ENCODE assay signal across 20 mouse cellular contexts in the genomic region with DNA sequence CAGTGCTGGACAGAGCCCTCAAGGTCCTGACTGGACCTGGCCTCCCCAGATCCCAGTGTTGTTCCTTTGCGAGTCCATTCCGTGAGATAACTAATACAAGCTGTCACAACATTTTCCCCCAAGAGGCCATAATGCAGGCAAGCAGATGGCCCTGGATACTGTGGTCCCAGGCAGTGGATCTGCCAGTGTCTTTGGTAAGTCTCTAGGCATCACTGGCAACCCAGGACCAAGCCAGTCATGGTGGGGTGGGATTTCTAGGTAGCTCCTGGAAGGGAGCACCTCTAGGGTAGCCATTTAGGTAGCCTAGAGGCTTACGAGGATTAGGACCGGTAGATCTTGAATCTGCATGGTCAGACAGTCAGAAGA. TPM values are rescaled to one million over a fixed set of nuclear protein-coding genes. Genes with fewer than 3 reads are reported as not detected.
DNase-seq lines count a peak whose midpoint lies in the region; ATAC-seq lines count a peak whose summit lies in the region.
"Had no signal": no experiment of that assay in that cellular context is flagged by ENCODE, and none has a peak within 500 bp of the region (broad histone marks: within the 10 kb centered on the region; RNA-seq: fewer than 3 reads in every experiment).

No protein-coding gene starts in this region.

- 0 out of 2 replicates have a peak, but pooled peaks cover under 1% of the 10 kb centered on the region for H3K9me3 ChIP-seq in midbrain, embryonic 12.5 days
- no peaks in the 10 kb centered on the region for H3K9me3 ChIP-seq in midbrain, embryonic 14.5 days (ENCODE audit: control insufficient read depth, low read length)
- H3K9me3 ChIP-seq in hindbrain, embryonic 13.5 days, result 0 out of 2 replicates have a peak, but pooled peaks cover 5% of the 10 kb centered on the region
- H3K9me3 ChIP-seq in midbrain, embryonic 15.5 days, result no peaks in the 10 kb centered on the region
- H3K9me3 ChIP-seq: forebrain, embryonic 15.5 days; limb, embryonic 13.5 days; liver, embryonic 13.5 days had no signal

- H3K9ac ChIP-seq in midbrain, embryonic 12.5 days (replicated peaks), result no peak overlapping the region
- no peak overlapping the region for H3K9ac ChIP-seq in midbrain, embryonic 14.5 days (replicated peaks; ENCODE audit: low read length)
- H3K9ac ChIP-seq in hindbrain, embryonic 13.5 days, result 0 out of 2 replicates have a peak overlapping the region, but pooled peaks have one; percentile 35
- no peak overlapping the region for H3K9ac ChIP-seq in midbrain, embryonic 15.5 days
- H3K9ac ChIP-seq: forebrain, embryonic 15.5 days; heart, embryonic 12.5 days; limb, embryonic 13.5 days; liver, embryonic 13.5 days had no signal

- H3K27me3 ChIP-seq in midbrain, embryonic 12.5 days, result no peaks in the 10 kb centered on the region
- H3K27me3 ChIP-seq in midbrain, embryonic 14.5 days (ENCODE audit: control insufficient read depth, insufficient read depth, low read length), result no peaks in the 10 kb centered on the region
- peaks cover 5% of the 10 kb centered on the region; the same call in 1 of the 2 replicates for H3K27me3 ChIP-seq in hindbrain, embryonic 13.5 days
- H3K27me3 ChIP-seq in midbrain, embryonic 15.5 days (replicated peaks), result no peaks in the 10 kb centered on the region
- H3K27me3 ChIP-seq: forebrain, embryonic 15.5 days; liver, embryonic 13.5 days had no signal

- no peak overlapping the region for H3K4me2 ChIP-seq in midbrain, embryonic 12.5 days (replicated peaks)
- no peak overlapping the region for H3K4me2 ChIP-seq in midbrain, embryonic 14.5 days (ENCODE audit: low read length)
- peak overlapping the region; percentile 35; the same call in 1 of the 2 replicates for H3K4me2 ChIP-seq in hindbrain, embryonic 13.5 days
- H3K4me2 ChIP-seq in midbrain, embryonic 15.5 days, result no peak overlapping the region
- H3K4me2 ChIP-seq: forebrain, embryonic 15.5 days; heart, embryonic 12.5 days; limb, embryonic 13.5 days; liver, embryonic 13.5 days had no signal

- DNase-seq in midbrain, embryonic 14.5 days, result no peak
- no peak for DNase-seq in thymus, postnatal 0 days (ENCODE audit: low spot score)
- DNase-seq in thymus, postnatal 36 days, result no peak
- DNase-seq in adrenal gland, postnatal 4 days (ENCODE audit: low spot score in 2 of 2), result no peak
- DNase-seq: cerebellum, adult 18-20 months; cerebellum, postnatal 25 days; gastrocnemius, adult 2 months; heart, postnatal 14 days; kidney, adult 9 months; liver, embryonic 13.5 days had no signal

- H3K36me3 ChIP-seq in midbrain, embryonic 12.5 days, result no peaks in the 10 kb centered on the region
- H3K36me3 ChIP-seq in midbrain, embryonic 14.5 days (ENCODE audit: control insufficient read depth, insufficient read depth, low read length), result no peaks in the 10 kb centered on the region
- H3K36me3 ChIP-seq in hindbrain, embryonic 13.5 days, result no peaks in the 10 kb centered on the region
- no peaks in the 10 kb centered on the region for H3K36me3 ChIP-seq in midbrain, embryonic 15.5 days (replicated peaks)
- H3K36me3 ChIP-seq: forebrain, embryonic 15.5 days; heart, embryonic 12.5 days; limb, embryonic 13.5 days; liver, embryonic 13.5 days had no signal

- no peak for ATAC-seq in midbrain, embryonic 12.5 days (ENCODE audit: low FRiP score, low read depth)
- no peak for ATAC-seq in midbrain, embryonic 14.5 days (ENCODE audit: low FRiP score, low TSS enrichment)
- peak; percentile 39; the same call in 1 of the 2 replicates for ATAC-seq in hindbrain, embryonic 13.5 days (ENCODE audit: low FRiP score)
- ATAC-seq in midbrain, embryonic 15.5 days (replicated peaks), result no peak
- ATAC-seq: forebrain, embryonic 15.5 days; inflammation-experienced regulatory T-cells, adult 6 months had no signal

- H3K4me3 ChIP-seq in midbrain, embryonic 12.5 days, result no peak overlapping the region
- H3K4me3 ChIP-seq in midbrain, embryonic 14.5 days (replicated peaks; ENCODE audit: low read depth, low read length), result no peak overlapping the region
- H3K4me3 ChIP-seq in hindbrain, embryonic 13.5 days, result no peak overlapping the region
- no peak overlapping the region for H3K4me3 ChIP-seq in midbrain, embryonic 15.5 days
- H3K4me3 ChIP-seq: forebrain, embryonic 15.5 days; gastrocnemius, adult 2 months; heart, embryonic 12.5 days; limb, embryonic 13.5 days; liver, embryonic 13.5 days had no signal

- 52% methylated on average over 4 of the region's 4 CpGs for WGBS in midbrain, embryonic 12.5 days
- 56% methylated on average over 4 of the region's 4 CpGs for WGBS in midbrain, embryonic 14.5 days
- WGBS in hindbrain, embryonic 13.5 days, result 43% methylated on average over 4 of the region's 4 CpGs
- 51% methylated on average over 4 of the region's 4 CpGs for WGBS in midbrain, embryonic 15.5 days

- H3K27ac ChIP-seq in midbrain, embryonic 12.5 days (replicated peaks), result peak overlapping the region; percentile 31; the same call in 1 of the 2 replicates
- no peak overlapping the region for H3K27ac ChIP-seq in midbrain, embryonic 14.5 days (replicated peaks; ENCODE audit: low read depth, low read length)
- peak overlapping the region; percentile 66 for H3K27ac ChIP-seq in hindbrain, embryonic 13.5 days
- peak overlapping the region; percentile 48; the same call in 1 of the 2 replicates for H3K27ac ChIP-seq in midbrain, embryonic 15.5 days
- H3K27ac ChIP-seq: forebrain, embryonic 15.5 days; gastrocnemius, adult 2 months; limb, embryonic 13.5 days; liver, embryonic 13.5 days; macrophage had no signal

- peaks cover 9% of the 10 kb centered on the region for H3K4me1 ChIP-seq in midbrain, embryonic 12.5 days
- H3K4me1 ChIP-seq in midbrain, embryonic 14.5 days (ENCODE audit: control insufficient read depth, insufficient read depth, low read length), result peaks cover 10% of the 10 kb centered on the region
- H3K4me1 ChIP-seq in hindbrain, embryonic 13.5 days (replicated peaks), result peaks cover 25% of the 10 kb centered on the region
- peaks cover 13% of the 10 kb centered on the region for H3K4me1 ChIP-seq in midbrain, embryonic 15.5 days
- H3K4me1 ChIP-seq: liver, embryonic 13.5 days had no signal

RNA-seq across cellular contexts. Expression of gene Vwa5b1, which starts 0.4 kb away (rescaled TPM):
- 0.14 and 0.37 TPM in 2 replicates for polyA plus RNA-seq in midbrain, embryonic 12.5 days (2016; fragmentation: Nextera tagmentation; extraction: Ambion mirVana)
- polyA plus RNA-seq in midbrain, embryonic 14.5 days (2014; fragmentation: Nextera tagmentation; extraction: Ambion mirVana), result 1.2 and 1.6 TPM in 2 replicates
- 1.3 TPM in 2 replicates for polyA plus RNA-seq in hindbrain, embryonic 13.5 days (2015; fragmentation: Nextera tagmentation; extraction: Ambion mirVana)
- 1.9 and 2.4 TPM in 2 replicates for polyA plus RNA-seq in midbrain, embryonic 15.5 days (2015; fragmentation: Nextera tagmentation; extraction: Ambion mirVana)
- polyA plus RNA-seq in thymus, postnatal 0 days (2015; fragmentation: Nextera tagmentation; extraction: Ambion mirVana), result not detected in 2 replicates
- total RNA-seq in adrenal gland, postnatal 4 days (2021), result under 1 TPM; 0.56 to 0.78 TPM
- total RNA-seq: adrenal gland, postnatal 36 days; gastrocnemius, adult 2 months; heart, postnatal 14 days had no signal
- polyA plus RNA-seq: C2C12; heart, embryonic 12.5 days; inflammation-experienced regulatory T-cells, adult 6 months; limb, embryonic 13.5 days; liver, embryonic 13.5 days; macrophage had no signal
